9 mouse cellular contexts compared by ENCODE assay signal in the genomic region with DNA sequence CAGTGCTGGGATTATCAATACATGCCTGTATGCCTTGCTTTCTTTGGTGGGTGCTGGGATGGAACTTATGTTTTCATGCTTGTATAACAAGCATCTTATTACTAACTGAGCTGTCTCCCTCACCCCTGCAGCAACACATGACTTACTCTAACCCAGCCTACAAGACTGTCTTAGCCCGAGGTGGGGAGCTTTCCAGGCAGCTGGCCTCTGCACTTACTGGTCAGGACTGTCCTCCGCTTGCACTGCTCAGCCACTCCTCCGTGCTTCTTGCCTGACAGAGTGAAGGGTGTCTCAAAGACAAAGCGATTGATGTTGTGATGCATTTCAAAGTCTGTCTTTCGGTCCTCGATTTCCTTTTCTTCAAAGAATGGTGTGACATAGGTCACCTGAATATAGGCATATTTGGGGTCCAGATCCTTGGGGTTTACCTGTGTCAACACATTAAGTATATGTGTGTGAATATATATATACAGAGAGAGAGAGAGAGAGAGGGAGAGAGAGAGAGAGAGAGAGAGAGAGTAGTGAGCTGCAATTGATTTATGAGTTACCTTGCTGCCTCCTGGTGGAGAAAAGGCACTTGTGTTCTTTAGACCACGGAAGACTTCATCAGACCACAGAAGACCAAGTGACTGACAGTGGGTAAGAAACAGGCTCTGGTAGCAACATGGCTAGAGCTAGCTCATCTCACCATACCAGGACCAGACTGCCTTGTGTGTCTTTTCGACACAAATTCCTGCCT. TPM values are rescaled to one million over a fixed set of nuclear protein-coding genes. Genes with fewer than 3 reads are reported as not detected.
DNase-seq lines count a peak whose midpoint lies in the region; ATAC-seq lines count a peak whose summit lies in the region.
"Had no signal": no experiment of that assay in that cellular context is flagged by ENCODE, and none has a peak within 500 bp of the region (broad histone marks: within the 10 kb centered on the region; RNA-seq: fewer than 3 reads in every experiment).

No protein-coding gene starts in this region.

- H3K4me1 ChIP-seq in kidney, embryonic 14.5 days (ENCODE audit: control insufficient read depth, insufficient read depth, low read length) = no peaks in the 10 kb centered on the region

- H3K9me3 ChIP-seq in kidney, embryonic 14.5 days (ENCODE audit: control insufficient read depth, low read length) = no peaks in the 10 kb centered on the region

- no peak overlapping the region for H3K4me3 ChIP-seq in kidney, embryonic 14.5 days (ENCODE audit: low read length)

- H3K4me2 ChIP-seq in kidney, embryonic 14.5 days (replicated peaks; ENCODE audit: low read depth, low read length) = no peak overlapping the region

- H3K27me3 ChIP-seq in kidney, embryonic 14.5 days (ENCODE audit: control insufficient read depth, insufficient read depth, low read length) = no peaks in the 10 kb centered on the region

- ATAC-seq in kidney, embryonic 14.5 days (ENCODE audit: low FRiP score, low TSS enrichment) = peak; percentile 47; the same call in 1 of the 2 replicates
- ATAC-seq in CD4-positive, CD25-positive, alpha-beta regulatory T cell, adult 4 months = peak; percentile 37

- no peak overlapping the region for H3K9ac ChIP-seq in kidney, embryonic 14.5 days (ENCODE audit: low read depth, low read length)

- H3K27ac ChIP-seq in kidney, embryonic 14.5 days (ENCODE audit: low read depth, low read length) = no peak overlapping the region

- no peak for DNase-seq in kidney, postnatal 25 days
- peak; percentile 23 for DNase-seq in embryo, embryonic 10 days (ENCODE audit: low spot score)
- DNase-seq in mesoderm, embryonic 11.5 days (ENCODE audit: low read depth, low spot score) = peak; percentile 8
- DNase-seq in urinary bladder, postnatal 14 days (ENCODE audit: low spot score) = no peak
- DNase-seq in ovary, adult 18-20 months (ENCODE audit: low spot score) = no peak
- no peak for DNase-seq in B cell, adult 2 months

- 56% methylated on average over 8 of the region's 8 CpGs for WGBS in kidney, embryonic 14.5 days

- H3K36me3 ChIP-seq in kidney, embryonic 14.5 days (ENCODE audit: control insufficient read depth, insufficient read depth, low read length) = no peaks in the 10 kb centered on the region

RNA-seq across cellular contexts. Expression of gene Gm45261, which starts 51.1 kb away (rescaled TPM):
- not detected in 2 replicates for polyA plus RNA-seq in kidney, embryonic 14.5 days (2014; fragmentation: Nextera tagmentation; extraction: Ambion mirVana)
- polyA plus RNA-seq in CD4-positive, CD25-positive, alpha-beta regulatory T cell, adult 4 months (2017; shearing (Covaris generic)) = not detected
- polyA plus RNA-seq: lung, embryonic 16.5 days had no signal

Comparison
In these comparisons a context has a peak if more than half of its experiments do, and no peak if none do; other contexts are left out.
1. DNase-seq: peak in embryo, embryonic 10 days (single experiment) and mesoderm, embryonic 11.5 days (single experiment); none in kidney, postnatal 25 days (0 of 2), urinary bladder, postnatal 14 days (single experiment), ovary, adult 18-20 months (single experiment) and B cell, adult 2 months (0 of 2).